ENCODE assay signal across 8 mouse cellular contexts in the genomic region with DNA sequence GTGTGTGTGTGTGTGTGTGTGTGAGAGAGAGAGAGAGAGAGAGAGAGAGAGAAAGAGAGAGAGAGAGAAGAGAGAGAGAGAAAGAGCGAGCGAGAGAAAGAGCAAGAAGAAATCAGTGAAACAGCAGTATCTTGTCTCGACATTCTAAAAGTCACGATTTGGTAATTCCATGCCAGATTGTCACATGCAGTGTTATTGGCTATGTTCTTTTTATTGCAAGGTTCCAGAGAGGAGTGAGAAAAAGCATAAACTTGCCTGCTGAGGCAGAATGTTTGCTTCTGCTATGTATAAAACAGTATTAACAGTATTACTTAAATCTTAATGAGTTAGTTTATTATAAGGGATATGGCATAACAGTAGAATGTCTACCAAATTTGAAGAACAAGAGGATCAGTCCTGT. TPM values are rescaled to one million over a fixed set of nuclear protein-coding genes. Genes with fewer than 3 reads are reported as not detected.
A peak's percentile ranks its signal among the peaks of the same experiment; 100 is the strongest.
DNase-seq lines count a peak whose midpoint lies in the region; ATAC-seq and TF ChIP-seq lines count a peak whose summit lies in the region.

No protein-coding gene starts in this region.

- DNase-seq in heart, adult 8-10 months (ENCODE audit: low spot score): no peak
- DNase-seq in MN1 (ENCODE audit: low spot score): peak; percentile 27
- no peak for DNase-seq in heart, postnatal 0 days (ENCODE audit: low spot score)
- DNase-seq in midbrain, embryonic 10.5 days (ENCODE audit: low spot score): no peak
- no peak for DNase-seq in gastrocnemius, postnatal 10 days
- no peak for DNase-seq in layer of hippocampus, postnatal 10 days (ENCODE audit: low spot score in 2 of 2)
- no peak for DNase-seq in kidney, adult 9 months

- no peaks in the 10 kb centered on the region for H3K9me3 ChIP-seq in heart, embryonic 11.5 days (replicated peaks; ENCODE audit: control insufficient read depth, low read length)
- H3K9me3 ChIP-seq in heart, postnatal 0 days (replicated peaks; ENCODE audit: control insufficient read depth, low read length): no peaks in the 10 kb centered on the region
- H3K9me3 ChIP-seq in midbrain, embryonic 10.5 days (replicated peaks): no peaks in the 10 kb centered on the region

- H3K9ac ChIP-seq in heart, embryonic 11.5 days (ENCODE audit: low read depth, low read length): peak overlapping the region; percentile 68
- peak overlapping the region; percentile 54; the same call in 1 of the 2 replicates for H3K9ac ChIP-seq in heart, postnatal 0 days (replicated peaks; ENCODE audit: low read depth, low read length)

- H3K4me2 ChIP-seq in heart, embryonic 11.5 days: peak overlapping the region; percentile 70
- H3K4me2 ChIP-seq in heart, postnatal 0 days (ENCODE audit: low read depth, low read length): peak overlapping the region; percentile 80

- ATAC-seq in heart, embryonic 11.5 days (replicated peaks; ENCODE audit: insufficient number of reproducible peaks, low FRiP score, low TSS enrichment): no peak
- no peak for ATAC-seq in heart, postnatal 0 days (ENCODE audit: insufficient read depth, low read depth)

- peak overlapping the region; percentile 49 for H3K4me3 ChIP-seq in heart, embryonic 11.5 days (ENCODE audit: low read depth, low read length)
- peak overlapping the region; percentile 57 for H3K4me3 ChIP-seq in heart, postnatal 0 days (ENCODE audit: low read depth, low read length)
- peak overlapping the region; percentile 59 for H3K4me3 ChIP-seq in midbrain, embryonic 10.5 days

- H3K4me1 ChIP-seq in heart, embryonic 11.5 days (ENCODE audit: control insufficient read depth, insufficient read depth, low read length): 0 out of 2 replicates have a peak, but pooled peaks cover 8% of the 10 kb centered on the region
- peaks cover 15% of the 10 kb centered on the region; the same call in 1 of the 2 replicates for H3K4me1 ChIP-seq in heart, postnatal 0 days (ENCODE audit: control insufficient read depth, insufficient read depth)
- peaks cover 29% of the 10 kb centered on the region for H3K4me1 ChIP-seq in midbrain, embryonic 10.5 days

- TF ChIP-seq EP300 in heart, postnatal 0 days (IDR thresholded peaks at IDR 0.05; ENCODE audit: low read depth): no peak

- no peaks in the 10 kb centered on the region for H3K27me3 ChIP-seq in heart, embryonic 11.5 days (ENCODE audit: control insufficient read depth, insufficient read depth, low read length)
- no peaks in the 10 kb centered on the region for H3K27me3 ChIP-seq in heart, postnatal 0 days (ENCODE audit: control insufficient read depth, insufficient read depth, low read length)
- no peaks in the 10 kb centered on the region for H3K27me3 ChIP-seq in midbrain, embryonic 10.5 days (ENCODE audit: low read depth, poor library complexity, severe bottlenecking)

- peak overlapping the region; percentile 97 for H3K27ac ChIP-seq in heart, embryonic 11.5 days (ENCODE audit: low read depth, low read length)
- H3K27ac ChIP-seq in heart, postnatal 0 days (ENCODE audit: low read depth): peak overlapping the region; percentile 97
- H3K27ac ChIP-seq in midbrain, embryonic 10.5 days (replicated peaks): peak overlapping the region; percentile 92

- 66% methylated on average over 4 of the region's 4 CpGs for WGBS in heart, embryonic 11.5 days (ENCODE audit: insufficient replicate concordance)
- WGBS in heart, postnatal 0 days: 56% methylated on average over 4 of the region's 4 CpGs
- 77% methylated on average over 4 of the region's 4 CpGs for WGBS in midbrain, embryonic 10.5 days

- TF ChIP-seq CTCF in heart, postnatal 0 days (IDR thresholded peaks at IDR 0.05; ENCODE audit: low read depth): no peak

- H3K36me3 ChIP-seq in heart, embryonic 11.5 days (ENCODE audit: control insufficient read depth, insufficient read depth, low read length): no peaks in the 10 kb centered on the region
- no peaks in the 10 kb centered on the region for H3K36me3 ChIP-seq in heart, postnatal 0 days (replicated peaks; ENCODE audit: control insufficient read depth, insufficient read depth, low read length)
- no peaks in the 10 kb centered on the region for H3K36me3 ChIP-seq in midbrain, embryonic 10.5 days

RNA-seq across cellular contexts. Expression of a gene that starts 2.0 kb away (rescaled TPM):
- polyA plus RNA-seq in heart, embryonic 11.5 days (2014; fragmentation: Nextera tagmentation; extraction: Ambion mirVana): 31.3 and 31.9 TPM in 2 replicates
- 10 to 100 TPM; 74.6 to 82.2 (median 76.6) TPM for total RNA-seq in heart, adult 8-10 months (2022)
- 253 and 309 TPM in 2 replicates for total RNA-seq in heart, postnatal 0 days (2014; rRNA removed; ENCODE audit: low replicate concordance)
- 94.4 and 115 TPM in 2 replicates for polyA plus RNA-seq in heart, postnatal 0 days (2015; fragmentation: Nextera tagmentation; extraction: Ambion mirVana)
- polyA plus RNA-seq in midbrain, embryonic 10.5 days (2016; fragmentation: Nextera tagmentation; extraction: Ambion mirVana): 22.1 and 23.9 TPM in 2 replicates
- total RNA-seq in gastrocnemius, postnatal 10 days (2021): 10 to 100 TPM; 87.0 to 92.4 TPM
- 10 to 100 TPM; 27.9 to 28.0 TPM for total RNA-seq in layer of hippocampus, postnatal 10 days (2021)

RNA-seq across cellular contexts. Expression of a gene that starts 2.2 kb away (rescaled TPM):
- polyA plus RNA-seq in heart, embryonic 11.5 days (2014; fragmentation: Nextera tagmentation; extraction: Ambion mirVana): 0.52 and 0.62 TPM in 2 replicates
- total RNA-seq in heart, adult 8-10 months (2022): 1 to 10 TPM; 1.1 to 1.6 (median 1.3) TPM
- total RNA-seq in heart, postnatal 0 days (2014; rRNA removed; ENCODE audit: low replicate concordance): 62.8 and 88.1 TPM in 2 replicates
- 0.45 and 0.49 TPM in 2 replicates for polyA plus RNA-seq in heart, postnatal 0 days (2015; fragmentation: Nextera tagmentation; extraction: Ambion mirVana)
- polyA plus RNA-seq in midbrain, embryonic 10.5 days (2016; fragmentation: Nextera tagmentation; extraction: Ambion mirVana): 1.3 TPM in 2 replicates
- 1 to 10 TPM; 6.3 to 6.7 TPM for total RNA-seq in gastrocnemius, postnatal 10 days (2021)
- 1 to 10 TPM; 2.6 to 3.3 TPM for total RNA-seq in layer of hippocampus, postnatal 10 days (2021)

RNA-seq across cellular contexts. Expression of a gene that starts 9.6 kb away (rescaled TPM):
- not detected in 2 replicates for polyA plus RNA-seq in heart, embryonic 11.5 days (2014; fragmentation: Nextera tagmentation; extraction: Ambion mirVana)
- total RNA-seq in heart, adult 8-10 months (2022): under 1 TPM in 1 of 4 experiments, not detected in 3; 0.30 TPM
- total RNA-seq in heart, postnatal 0 days (2014; rRNA removed; ENCODE audit: low replicate concordance): 0.23 and 2.0 TPM in 2 replicates
- not detected in 2 replicates for polyA plus RNA-seq in heart, postnatal 0 days (2015; fragmentation: Nextera tagmentation; extraction: Ambion mirVana)
- polyA plus RNA-seq in midbrain, embryonic 10.5 days (2016; fragmentation: Nextera tagmentation; extraction: Ambion mirVana): not detected in 2 replicates
- total RNA-seq in gastrocnemius, postnatal 10 days (2021): under 1 TPM; 0.59 to 0.63 TPM
- not detected for total RNA-seq in layer of hippocampus, postnatal 10 days (2021)

RNA-seq across cellular contexts. Expression of a gene that starts 12.3 kb away (rescaled TPM):
- 0.69 and 2.7 TPM in 2 replicates for polyA plus RNA-seq in heart, embryonic 11.5 days (2014; fragmentation: Nextera tagmentation; extraction: Ambion mirVana)
- 10 to 100 TPM; 37.9 to 55.9 (median 45.3) TPM for total RNA-seq in heart, adult 8-10 months (2022)
- 1,145 and 1,607 TPM in 2 replicates for total RNA-seq in heart, postnatal 0 days (2014; rRNA removed; ENCODE audit: low replicate concordance)
- polyA plus RNA-seq in heart, postnatal 0 days (2015; fragmentation: Nextera tagmentation; extraction: Ambion mirVana): 1.5 and 1.7 TPM in 2 replicates
- 4.9 and 5.1 TPM in 2 replicates for polyA plus RNA-seq in midbrain, embryonic 10.5 days (2016; fragmentation: Nextera tagmentation; extraction: Ambion mirVana)
- 100 to 1,000 TPM; 153 to 157 TPM for total RNA-seq in gastrocnemius, postnatal 10 days (2021)
- total RNA-seq in layer of hippocampus, postnatal 10 days (2021): 100 to 1,000 TPM; 102 to 111 TPM

RNA-seq across cellular contexts. Expression of a gene that starts 24.7 kb away (rescaled TPM):
- polyA plus RNA-seq in heart, embryonic 11.5 days (2014; fragmentation: Nextera tagmentation; extraction: Ambion mirVana): 8.2 and 9.9 TPM in 2 replicates
- 10 to 100 TPM; 58.1 to 66.0 (median 61.5) TPM for total RNA-seq in heart, adult 8-10 months (2022)
- 21.4 and 25.9 TPM in 2 replicates for total RNA-seq in heart, postnatal 0 days (2014; rRNA removed; ENCODE audit: low replicate concordance)
- polyA plus RNA-seq in heart, postnatal 0 days (2015; fragmentation: Nextera tagmentation; extraction: Ambion mirVana): 18.0 and 22.3 TPM in 2 replicates
- 2.3 and 2.5 TPM in 2 replicates for polyA plus RNA-seq in midbrain, embryonic 10.5 days (2016; fragmentation: Nextera tagmentation; extraction: Ambion mirVana)
- 1 to 10 TPM; 8.1 to 9.5 TPM for total RNA-seq in gastrocnemius, postnatal 10 days (2021)
- 1 to 10 TPM; 3.4 to 5.9 TPM for total RNA-seq in layer of hippocampus, postnatal 10 days (2021)
